Mouse (Mus musculus) brain, adult 2 months (tissue): ENCODE measurements at regions not wholly inside any gene's neighbourhood (a gene's known extent, or its start where the extent isn't known, plus 50 kb on each side); places are given as distances from the start of the nearest gene placed in this dataset.
A peak's percentile ranks its signal among the peaks of the same experiment; 100 is the strongest.

ENCODE experiments used
- DNase-seq: peaks from one replicate; pipeline ENCODE4 v3.0.0; 2011; ENCODE audit warnings: low read depth, low spot score

- DNase-seq = no peak
These were observed 758.5 kb downstream of the Robo2 start for GRCm38 (mm10) chr16:73652976-73653690.

GRCm38 (mm10) chr16:73647201-73647782, 764.3 kb downstream of the Robo2 start:
- peak; percentile 44 for DNase-seq

- peak; percentile 25 for DNase-seq
These were observed 798.6 kb downstream of the Robo2 start for GRCm38 (mm10) chr16:73613017-73613416.

- no peak for DNase-seq
These were observed 820.2 kb downstream of the Robo2 start for GRCm38 (mm10) chr16:73591421-73591820.

GRCm38 (mm10) chr16:73561216-73561615, 850.4 kb downstream of the Robo2 start:
- DNase-seq = no peak

- no peak for DNase-seq
These were observed 854.7 kb downstream of the Robo2 start for GRCm38 (mm10) chr16:73556940-73557339.

- no peak for DNase-seq
These were observed 868.0 kb downstream of the Robo2 start for GRCm38 (mm10) chr16:73543651-73544050.

GRCm38 (mm10) chr16:73538040-73538439, 873.6 kb downstream of the Robo2 start:
- DNase-seq = no peak

GRCm38 (mm10) chr16:73537541-73537940, 874.1 kb downstream of the Robo2 start:
- DNase-seq = no peak

- DNase-seq = peak; percentile 4
These were observed 881.4 kb downstream of the Robo2 start for GRCm38 (mm10) chr16:73530191-73530590.

- peak; percentile 35 for DNase-seq
These were observed 888.7 kb downstream of the Robo2 start for GRCm38 (mm10) chr16:73522931-73523330.

- DNase-seq = no peak
These were observed 906.9 kb downstream of the Robo2 start for GRCm38 (mm10) chr16:73504759-73505158.

GRCm38 (mm10) chr16:73498636-73499208, 912.9 kb downstream of the Robo2 start:
- no peak for DNase-seq

GRCm38 (mm10) chr16:73483214-73483856, 928.3 kb downstream of the Robo2 start:
- DNase-seq = peak; percentile 32

GRCm38 (mm10) chr16:73482176-73482575, 929.4 kb downstream of the Robo2 start:
- peak; percentile 23 for DNase-seq

GRCm38 (mm10) chr16:73473502-73473901, 938.1 kb downstream of the Robo2 start:
- no peak for DNase-seq

- peak; percentile 9 for DNase-seq
These were observed 940.1 kb downstream of the Robo2 start for GRCm38 (mm10) chr16:73471547-73471946.

- DNase-seq = no peak
These were observed 941.1 kb downstream of the Robo2 start for GRCm38 (mm10) chr16:73470535-73470934.

- no peak for DNase-seq
These were observed 945.3 kb downstream of the Robo2 start for GRCm38 (mm10) chr16:73466296-73466695.

- DNase-seq = no peak
These were observed 949.1 kb downstream of the Robo2 start for GRCm38 (mm10) chr16:73462516-73462915.

- no peak for DNase-seq
These were observed 960.9 kb downstream of the Robo2 start for GRCm38 (mm10) chr16:73450634-73451245.

GRCm38 (mm10) chr16:73449836-73450235, 961.8 kb downstream of the Robo2 start:
- DNase-seq = no peak
